Mouse (Mus musculus) Patski (cell line): Measurements from ENCODE around the gene Susd4. TPM values are rescaled to one million over a fixed set of nuclear protein-coding genes. Genes with fewer than 3 reads are reported as not detected.
A peak's percentile ranks its signal among the peaks of the same experiment; 100 is the strongest.

ENCODE experiments used
- ATAC-seq: fragments of 100-300 bp; one replicate; pipeline ENCODE4 v1.8.0; 2021
- CTCF ChIA-PET: fragments of 350-600 bp; sonication (Branson Sonifier 250); formaldehyde crosslinking; loops from one replicate; lab custom pipeline; 2022; ENCODE audit warnings: inconsistent platforms; lab: Charles Lee
- POLR2A ChIA-PET: fragments of 350-600 bp; sonication (Branson Sonifier 250); formaldehyde crosslinking; loops from one replicate; lab custom pipeline; 2022; ENCODE audit warnings: antibody characterized with exemption, inconsistent platforms; lab: Charles Lee
- DNase-seq: peaks from one replicate; pipeline ENCODE4 v3.0.0-alpha.2; 2011; ENCODE audit warnings: low read depth, low spot score
- H3K27me3 ChIP-seq: fragments of 371-371 bp; one replicate; pipeline ENCODE4 v1.5.1; 2021
- CTCF ChIP-seq: fragments of 100-300 bp; IDR thresholded peaks from one replicate; pipeline ENCODE4 v1.5.1; 2021
- in situ Hi-C: fragments of 300-500 bp; cut with MboI; formaldehyde crosslinking; loops from 3 replicates; pipeline ENCODE4 v1.11.1; 2018; ENCODE audit warnings: low pct_unique_long_range_greater_than_20kb, mixed read lengths
- polyA plus RNA-seq: library from polyadenylated mRNA; unstranded; gene quantifications from one replicate; pipeline ENCODE4 v1.2.3, GENCODE M21; 2021

Gene Susd4
- polyA plus RNA-seq, 1 experiment from 2014 or later, result 21.5 TPM

- ATAC-seq (no peak), DNase-seq (no peak)
- no peak for TF ChIP-seq CTCF
- in situ Hi-C loops, result no loop called here
- CTCF ChIA-PET, result interaction anchor here (0.6 kb wide), 1 partner anchor 15 kb away, joined by 3 read pairs; no protein-coding TSS in a partner anchor
- no peaks in the 10 kb centered on the region for H3K27me3 ChIP-seq
- POLR2A ChIA-PET, result no interaction called here
Measured at GRCm38 (mm10) chr1:182852158-182852557, 88.5 kb downstream of the Susd4 start.

DNA sequence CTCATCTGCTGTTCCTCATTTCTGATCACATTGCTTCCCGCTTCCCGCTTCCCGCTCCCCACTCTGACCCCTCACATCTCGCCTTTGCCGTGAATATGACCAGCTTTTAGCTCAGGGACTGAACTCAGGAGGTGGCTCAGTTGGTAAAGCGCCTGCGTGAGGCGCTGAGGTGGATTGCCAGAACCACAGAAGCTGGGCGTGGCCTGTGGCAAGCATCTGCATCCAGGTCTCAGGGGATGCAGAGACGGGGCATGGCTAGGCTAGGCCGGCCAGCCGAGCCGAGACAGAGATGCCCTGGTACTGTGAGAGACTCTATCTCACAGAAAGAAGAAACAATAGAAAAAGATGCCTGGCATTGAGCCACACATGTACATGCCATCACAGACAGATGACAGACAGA, 93.0 kb downstream of the Susd4 start:
- POLR2A ChIA-PET, result no interaction called here
- no peaks in the 10 kb centered on the region for H3K27me3 ChIP-seq
- CTCF ChIA-PET, result interaction anchor here (1.4 kb wide), 1 partner anchor 41 kb away, joined by 3 read pairs; no protein-coding TSS in a partner anchor
- TF ChIP-seq CTCF, result no peak
- DNase-seq, result no peak
- ATAC-seq, result no peak
- in situ Hi-C loops, result no loop called here

DNA sequence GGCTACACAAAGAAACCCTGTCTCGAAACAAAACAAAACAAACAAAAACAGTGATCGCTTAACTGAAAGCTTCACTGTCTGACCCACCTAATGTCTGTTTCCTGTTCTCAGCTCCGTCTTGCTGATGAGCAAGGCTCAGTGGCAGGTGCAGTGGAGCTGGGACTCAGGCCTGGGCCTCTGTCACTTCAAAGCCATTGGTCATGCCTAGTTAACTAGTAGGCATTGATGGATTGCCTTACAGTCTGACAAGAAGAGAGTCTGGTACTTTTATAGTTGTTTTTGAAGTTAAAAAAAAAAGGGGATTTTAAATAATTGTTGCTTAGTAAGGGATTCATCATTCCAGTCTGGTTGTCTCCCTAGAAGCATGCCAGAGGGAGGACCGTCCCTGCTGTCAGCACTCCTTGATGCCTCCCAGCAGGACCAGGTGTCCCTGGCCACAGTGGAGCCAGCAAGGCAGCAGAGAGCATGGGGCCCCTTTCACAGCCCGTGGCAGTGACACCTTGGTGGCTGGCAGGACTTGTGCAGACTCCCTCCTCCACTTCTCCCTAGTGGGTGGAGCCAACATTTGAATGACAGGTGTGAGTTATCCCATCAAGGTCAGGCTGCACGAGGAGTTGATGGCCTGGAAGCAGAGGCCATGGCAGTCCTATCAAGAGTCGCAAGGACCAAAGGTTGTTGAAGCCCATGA, 98.2 kb downstream of the Susd4 start:
- no peak for TF ChIP-seq CTCF
- ChIA-PET CTCF (no interaction called here), POLR2A (no interaction called here)
- H3K27me3 ChIP-seq, result no peaks in the 10 kb centered on the region
- ATAC-seq (no peak), DNase-seq (no peak)
- in situ Hi-C loops, result no loop called here

- no peak for TF ChIP-seq CTCF
- no peaks in the 10 kb centered on the region for H3K27me3 ChIP-seq
- in situ Hi-C loops, result no loop called here
- DNase-seq, result no peak
- ChIA-PET POLR2A (no interaction called here), CTCF (no interaction called here)
- ATAC-seq, result no peak
Measured at GRCm38 (mm10) chr1:182863396-182863795, 99.7 kb downstream of the Susd4 start.

- in situ Hi-C loops, result no loop called here
- POLR2A ChIA-PET, result interaction anchor here (1.1 kb wide), 1 partner anchor 96 kb away, joined by 3 read pairs; no protein-coding TSS in a partner anchor
- H3K27me3 ChIP-seq, result no peaks in the 10 kb centered on the region
- TF ChIP-seq CTCF, result no peak
- DNase-seq, result no peak
- no peak for ATAC-seq
- CTCF ChIA-PET, result interaction anchor here (1.6 to 1.9 kb wide), 2 partner anchors 12 to 92 kb away, joined by 6 to 7 read pairs; no protein-coding TSS in a partner anchor
Measured at GRCm38 (mm10) chr1:182867886-182868285, 104.2 kb downstream of the Susd4 start.

- no peak for ATAC-seq
- CTCF ChIA-PET, result interaction anchor here (1.6 to 1.9 kb wide), 2 partner anchors 11 to 91 kb away, joined by 6 to 7 read pairs; no protein-coding TSS in a partner anchor
- POLR2A ChIA-PET, result interaction anchor here (1.1 kb wide), 1 partner anchor 95 kb away, joined by 3 read pairs; no protein-coding TSS in a partner anchor
- TF ChIP-seq CTCF, result no peak
- DNase-seq, result no peak
- H3K27me3 ChIP-seq, result no peaks in the 10 kb centered on the region
- in situ Hi-C loops, result no loop called here
Measured at GRCm38 (mm10) chr1:182868432-182869113, 104.9 kb downstream of the Susd4 start.

- ATAC-seq (no peak), DNase-seq (no peak)
- ChIA-PET POLR2A (interaction anchor here (1.5 kb wide), 1 partner anchor 23 kb away, joined by 3 read pairs; no protein-coding TSS in a partner anchor), CTCF (interaction anchor here (0.8 to 1.9 kb wide), 3 partner anchors 10 to 91 kb away, joined by 3 to 7 read pairs (median 6); no protein-coding TSS in a partner anchor)
- in situ Hi-C loops, result no loop called here
- H3K27me3 ChIP-seq, result no peaks in the 10 kb centered on the region
- no peak for TF ChIP-seq CTCF
Measured at GRCm38 (mm10) chr1:182869114-182869456, 105.4 kb downstream of the Susd4 start.

DNA sequence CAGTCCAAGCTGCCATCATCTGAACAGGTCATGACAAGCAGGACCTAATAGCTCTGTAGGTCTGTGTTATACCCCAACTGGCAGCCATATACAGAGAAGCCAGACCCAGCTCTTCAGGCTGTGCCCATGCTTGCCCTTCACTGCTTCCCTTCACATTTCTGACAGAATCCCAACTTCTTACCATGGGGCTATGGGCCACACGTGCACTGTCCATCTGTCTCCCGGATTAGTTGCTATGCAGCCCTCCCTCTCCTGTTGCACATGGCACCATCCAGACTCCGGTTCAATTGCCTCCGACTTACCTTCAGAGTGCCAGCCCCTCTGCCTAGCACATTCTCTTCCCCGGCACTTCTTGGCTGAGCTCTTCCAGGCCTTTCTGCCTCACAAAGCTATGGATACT, 114.5 kb downstream of the Susd4 start:
- ATAC-seq (no peak), DNase-seq (no peak)
- ChIA-PET CTCF (no interaction called here), POLR2A (no interaction called here)
- H3K27me3 ChIP-seq, result no peaks in the 10 kb centered on the region
- in situ Hi-C loops, result no loop called here
- TF ChIP-seq CTCF, result no peak

DNA sequence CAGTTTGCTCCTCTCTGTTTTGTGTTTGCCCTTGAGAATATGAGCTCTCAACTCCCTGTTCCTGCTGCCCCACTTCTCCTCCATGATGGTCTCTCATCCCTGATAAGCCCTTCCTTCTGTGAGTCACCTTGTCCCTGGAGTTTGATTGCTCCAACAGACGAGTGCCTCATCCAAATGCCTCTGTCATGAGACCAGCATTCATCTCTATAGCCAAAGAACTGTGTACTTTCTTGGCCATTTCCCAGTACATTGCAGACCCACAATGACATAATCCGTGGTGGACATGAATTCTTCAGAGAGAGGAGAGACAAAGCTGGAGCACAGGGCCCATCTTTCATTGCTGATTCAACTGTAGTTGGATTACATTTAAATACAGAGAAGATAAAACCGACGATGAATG, 115.1 kb downstream of the Susd4 start:
- ATAC-seq (no peak), DNase-seq (peak; percentile 17)
- no peaks in the 10 kb centered on the region for H3K27me3 ChIP-seq
- TF ChIP-seq CTCF, result no peak
- in situ Hi-C loops, result no loop called here
- ChIA-PET CTCF (interaction anchor here (1.9 kb wide), 1 partner anchor 10 kb away, joined by 6 read pairs; no protein-coding TSS in a partner anchor), POLR2A (no interaction called here)

DNA sequence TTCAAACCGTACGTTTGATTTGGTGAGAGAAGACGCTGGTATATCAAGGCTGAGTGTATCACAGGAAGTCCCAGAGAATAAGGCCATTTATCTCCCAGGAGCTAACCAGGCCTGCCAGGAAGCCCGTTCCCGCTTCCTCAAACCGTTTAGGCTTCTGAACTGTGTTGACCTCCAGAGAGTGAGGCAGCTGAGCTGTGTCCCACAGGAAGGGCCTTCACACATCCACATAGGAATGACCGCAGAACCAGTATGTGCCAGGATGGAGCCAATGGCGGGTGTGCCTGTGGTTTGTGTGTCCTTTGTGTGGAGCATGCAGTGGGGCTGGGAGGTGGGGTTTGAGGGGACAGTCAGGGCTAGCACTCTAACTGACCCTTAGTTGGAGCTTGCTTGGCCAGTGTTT, 117.6 kb downstream of the Susd4 start:
- in situ Hi-C loops, result no loop called here
- ChIA-PET CTCF (interaction anchor here (1.0 kb wide), 1 partner anchor 10 kb away, joined by 3 read pairs; no protein-coding TSS in a partner anchor), POLR2A (no interaction called here)
- H3K27me3 ChIP-seq, result no peaks in the 10 kb centered on the region
- DNase-seq, result no peak
- TF ChIP-seq CTCF, result no peak
- no peak for ATAC-seq
